Mouse (Mus musculus) midbrain, embryonic 12.5 days (tissue): ENCODE data around the gene Strn. TPM values are rescaled to one million over a fixed set of nuclear protein-coding genes. Genes with fewer than 3 reads are reported as not detected.

Experiments
- ATAC-seq: fragments of 200-750 bp; cut with Nextera tagmentation; 2 replicates; pipeline ENCODE4 v1.8.0; 2017; ENCODE audit warnings: low read depth, moderate TSS enrichment, moderate library complexity; ENCODE audit not compliant: low FRiP score
- H3K27ac ChIP-seq: fragments of 300-500 bp; sonication (generic); replicated peaks from 2 replicates; pipeline ENCODE4 v1.5.1; 2016; ENCODE audit warnings: mild to moderate bottlenecking
- H3K27me3 ChIP-seq: fragments of 300-500 bp; sonication (generic); 2 replicates; pipeline ENCODE4 v1.6.1; 2016; ENCODE audit warnings: mild to moderate bottlenecking
- H3K36me3 ChIP-seq: fragments of 300-500 bp; sonication (generic); 2 replicates; pipeline ENCODE4 v1.6.1; 2016
- H3K4me1 ChIP-seq: fragments of 300-500 bp; sonication (generic); 2 replicates; pipeline ENCODE4 v1.6.1; 2016
- H3K4me2 ChIP-seq: fragments of 300-500 bp; sonication (generic); replicated peaks from 2 replicates; pipeline ENCODE4 v1.6.1; 2016; ENCODE audit warnings: mild to moderate bottlenecking, moderate library complexity
- H3K4me3 ChIP-seq: fragments of 300-500 bp; sonication (generic); 2 replicates; pipeline ENCODE4 v1.5.1; 2016; ENCODE audit warnings: mild to moderate bottlenecking
- H3K9ac ChIP-seq: fragments of 300-500 bp; sonication (generic); replicated peaks from 2 replicates; pipeline ENCODE4 v1.6.1; 2016; ENCODE audit warnings: mild to moderate bottlenecking, moderate library complexity
- H3K9me3 ChIP-seq: fragments of 300-500 bp; sonication (generic); 2 replicates; pipeline ENCODE4 v1.6.1; 2016; ENCODE audit warnings: mild to moderate bottlenecking
- WGBS: fragments of 180-500 bp; shearing (Covaris S2); methylation state at CpG from one replicate; pipeline ENCODE4 v1.1.7; 2016; 5-methylcytosine and 5-hydroxymethylcytosine counted together
- polyA plus RNA-seq: library from polyadenylated mRNA; unstranded; fragments of >200 nt; fragmentation: Nextera tagmentation; extraction: Ambion mirVana; gene quantifications from 2 replicates; pipeline ENCODE4 v1.2.1, GENCODE M21; 2016

Gene Strn
- polyA plus RNA-seq, 1 experiment from 2014 or later: 7.8 TPM

GRCm38 (mm10) chr17:78643853-78644475, 93.0 kb downstream of the Strn start:
- H3K9me3 ChIP-seq: no peaks in the 10 kb centered on the region
- ATAC-seq: peak; percentile 68; the same call in 1 of the 2 replicates
- H3K4me2 ChIP-seq: no peak overlapping the region
- no peak overlapping the region for H3K27ac ChIP-seq
- H3K4me1 ChIP-seq: peaks cover 4% of the 10 kb centered on the region; the same call in 1 of the 2 replicates
- peaks cover 12% of the 10 kb centered on the region for H3K36me3 ChIP-seq
- H3K9ac ChIP-seq: no peak overlapping the region
- no peaks in the 10 kb centered on the region for H3K27me3 ChIP-seq
- no peak overlapping the region for H3K4me3 ChIP-seq
- 83% methylated on average over 17 of the region's 17 CpGs for WGBS

DNA sequence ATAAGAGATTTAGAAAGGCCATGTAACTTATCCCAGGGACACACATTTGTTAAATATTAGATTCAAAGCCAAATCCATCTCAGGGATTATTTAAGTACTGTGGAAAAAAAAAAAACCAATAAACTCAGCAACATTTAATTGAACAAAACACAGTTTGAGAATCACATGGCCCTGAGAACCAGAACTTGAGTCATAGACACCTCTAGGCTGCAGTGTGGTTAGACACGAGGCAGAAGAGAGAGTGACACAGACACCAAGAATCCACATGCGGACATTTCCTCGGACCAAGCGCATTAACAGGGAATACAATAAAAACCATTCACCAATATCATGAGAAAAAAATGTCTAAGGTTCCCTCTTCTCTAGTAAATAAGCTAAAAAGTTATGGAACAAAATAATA, 94.7 kb downstream of the Strn start:
- Histone ChIP-seq H3K27me3 (no peaks in the 10 kb centered on the region), H3K4me1 (peaks cover 4% of the 10 kb centered on the region; the same call in 1 of the 2 replicates), H3K9ac (no peak overlapping the region), H3K27ac (no peak overlapping the region), H3K36me3 (peaks cover 3% of the 10 kb centered on the region; the same call in 1 of the 2 replicates), H3K4me2 (no peak overlapping the region), H3K9me3 (no peaks in the 10 kb centered on the region), H3K4me3 (no peak overlapping the region)
- 96% methylated on average over 4 of the region's 4 CpGs for WGBS
- no peak for ATAC-seq

DNA sequence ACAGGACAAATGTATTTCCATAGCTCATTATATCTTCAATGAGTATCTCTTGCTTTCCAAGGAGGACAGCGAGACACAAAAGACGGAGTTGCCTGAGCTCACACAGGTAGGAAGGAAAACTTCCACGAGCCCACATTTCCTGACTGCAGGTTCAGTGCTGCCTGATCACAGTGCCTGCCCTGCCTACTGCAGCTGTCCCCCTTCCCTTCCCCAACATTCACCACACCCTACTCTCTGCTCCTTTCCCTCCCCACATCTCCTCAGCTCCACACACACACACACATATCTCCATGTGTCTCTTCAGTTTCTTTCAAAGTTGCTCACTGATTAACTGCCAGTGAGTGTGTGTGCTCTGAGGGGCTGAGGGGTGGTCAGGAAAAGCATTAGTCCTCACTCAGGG, 96.6 kb downstream of the Strn start:
- no peak for ATAC-seq
- H3K36me3 ChIP-seq: no peaks in the 10 kb centered on the region
- H3K9ac ChIP-seq: no peak overlapping the region
- H3K4me1 ChIP-seq: peaks cover 4% of the 10 kb centered on the region; the same call in 1 of the 2 replicates
- 85% methylated on average over 3 of the region's 3 CpGs for WGBS
- H3K4me2 ChIP-seq: no peak overlapping the region
- no peak overlapping the region for H3K27ac ChIP-seq
- H3K9me3 ChIP-seq: no peaks in the 10 kb centered on the region
- no peaks in the 10 kb centered on the region for H3K27me3 ChIP-seq
- H3K4me3 ChIP-seq: no peak overlapping the region

GRCm38 (mm10) chr17:78639099-78639498, 97.9 kb downstream of the Strn start:
- peaks cover 3% of the 10 kb centered on the region; the same call in 1 of the 2 replicates for H3K4me1 ChIP-seq
- WGBS: 79% methylated on average over 6 of the region's 6 CpGs
- H3K36me3 ChIP-seq: no peaks in the 10 kb centered on the region
- no peak overlapping the region for H3K27ac ChIP-seq
- no peaks in the 10 kb centered on the region for H3K27me3 ChIP-seq
- no peak for ATAC-seq
- no peak overlapping the region for H3K4me3 ChIP-seq
- H3K9me3 ChIP-seq: no peaks in the 10 kb centered on the region
- no peak overlapping the region for H3K9ac ChIP-seq
- H3K4me2 ChIP-seq: no peak overlapping the region

DNA sequence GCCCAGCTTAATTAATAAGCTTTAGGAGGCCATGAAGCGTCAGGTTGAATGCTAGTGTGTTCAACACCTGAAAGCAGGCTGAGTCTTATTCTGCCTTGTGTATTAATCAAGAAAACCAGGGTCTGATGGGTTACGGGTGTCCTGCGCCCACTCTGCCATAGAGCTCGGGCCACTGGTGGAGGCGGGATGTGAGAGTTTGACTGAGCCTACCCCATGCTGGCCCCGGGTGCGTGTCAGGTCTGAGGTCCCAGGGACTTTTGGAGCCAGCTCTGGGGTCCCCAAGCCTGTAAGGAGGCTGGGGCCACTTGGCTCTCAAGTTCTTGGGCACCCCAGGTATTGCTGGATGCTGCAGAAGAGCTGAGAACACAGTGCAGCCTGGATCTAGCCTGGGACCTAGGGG, 99.9 kb downstream of the Strn start:
- H3K9ac ChIP-seq: no peak overlapping the region
- no peaks in the 10 kb centered on the region for H3K9me3 ChIP-seq
- WGBS: 96% methylated on average over 7 of the region's 7 CpGs
- no peak overlapping the region for H3K27ac ChIP-seq
- no peak for ATAC-seq
- H3K4me2 ChIP-seq: no peak overlapping the region
- H3K4me1 ChIP-seq: no peaks in the 10 kb centered on the region
- H3K4me3 ChIP-seq: no peak overlapping the region
- no peaks in the 10 kb centered on the region for H3K27me3 ChIP-seq
- no peaks in the 10 kb centered on the region for H3K36me3 ChIP-seq

DNA sequence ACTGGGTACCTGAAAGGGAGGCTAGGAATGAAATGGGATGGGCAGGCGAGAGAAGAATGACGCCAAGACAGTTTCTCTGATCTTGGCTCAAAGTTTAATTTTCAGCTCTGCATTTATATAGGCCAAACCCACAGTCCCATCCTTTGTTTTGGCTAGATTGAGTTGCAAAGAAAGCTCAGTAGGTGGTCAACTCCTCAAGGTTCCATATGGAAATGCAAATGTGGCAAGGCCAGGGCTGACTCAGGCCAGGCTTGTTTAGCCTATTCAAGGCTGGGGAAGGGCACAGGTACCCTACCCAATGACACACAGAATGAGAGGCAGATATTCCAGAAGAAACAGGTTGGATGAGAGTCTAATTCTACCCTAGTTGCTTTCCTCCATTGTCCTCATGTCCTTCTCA, 101.4 kb downstream of the Strn start:
- H3K4me2 ChIP-seq: no peak overlapping the region
- no peak overlapping the region for H3K27ac ChIP-seq
- ATAC-seq: no peak
- 50% methylated on average over 2 of the region's 2 CpGs for WGBS
- H3K4me1 ChIP-seq: no peaks in the 10 kb centered on the region
- no peaks in the 10 kb centered on the region for H3K36me3 ChIP-seq
- no peaks in the 10 kb centered on the region for H3K9me3 ChIP-seq
- no peaks in the 10 kb centered on the region for H3K27me3 ChIP-seq
- H3K9ac ChIP-seq: no peak overlapping the region
- no peak overlapping the region for H3K4me3 ChIP-seq

DNA sequence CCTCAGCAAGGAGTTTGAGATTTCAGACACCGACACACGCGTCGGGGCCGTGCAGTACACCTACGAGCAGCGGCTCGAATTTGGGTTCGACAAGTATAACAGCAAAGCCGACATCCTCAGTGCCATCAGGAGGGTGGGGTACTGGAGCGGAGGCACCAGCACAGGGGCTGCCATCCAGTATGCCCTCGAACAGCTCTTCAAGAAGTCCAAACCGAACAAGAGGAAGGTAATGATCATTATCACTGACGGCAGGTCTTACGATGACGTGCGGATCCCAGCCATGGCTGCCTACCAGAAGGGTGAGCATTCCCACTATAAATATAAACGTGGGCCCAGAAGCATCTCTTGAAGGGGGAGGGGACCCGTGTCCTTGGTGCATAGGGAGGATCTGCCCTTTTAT, 112.1 kb downstream of the Strn start:
- Histone ChIP-seq H3K27me3 (no peaks in the 10 kb centered on the region), H3K9ac (no peak overlapping the region), H3K4me1 (no peaks in the 10 kb centered on the region), H3K9me3 (no peaks in the 10 kb centered on the region), H3K36me3 (peaks cover 11% of the 10 kb centered on the region; the same call in 1 of the 2 replicates), H3K27ac (no peak overlapping the region), H3K4me2 (no peak overlapping the region), H3K4me3 (no peak overlapping the region)
- WGBS: 95% methylated on average over 19 of the region's 19 CpGs
- ATAC-seq: no peak

DNA sequence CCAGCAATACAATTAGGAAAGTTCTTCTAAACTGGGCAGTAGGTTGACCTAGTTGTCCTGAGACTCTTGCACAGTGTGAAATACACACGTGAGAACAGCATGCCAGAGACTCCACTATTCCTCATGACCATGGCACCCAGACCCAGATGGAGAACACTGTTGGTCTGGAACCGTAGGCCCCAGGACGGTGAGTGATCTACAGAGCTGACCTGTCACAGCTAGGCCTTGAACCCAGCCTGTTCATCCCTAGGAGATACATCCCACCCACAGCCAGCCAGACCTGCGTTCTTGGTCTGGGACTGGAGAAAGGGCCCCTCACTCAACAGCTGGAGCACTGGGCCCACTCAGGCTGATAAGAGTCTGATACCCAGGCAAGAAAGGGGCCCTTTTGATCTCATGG, 115.1 kb downstream of the Strn start:
- H3K4me3 ChIP-seq: no peak overlapping the region
- ATAC-seq: no peak
- 93% methylated on average over 4 of the region's 4 CpGs for WGBS
- no peak overlapping the region for H3K9ac ChIP-seq
- no peak overlapping the region for H3K4me2 ChIP-seq
- H3K36me3 ChIP-seq: peaks cover 11% of the 10 kb centered on the region; the same call in 1 of the 2 replicates
- no peaks in the 10 kb centered on the region for H3K27me3 ChIP-seq
- H3K9me3 ChIP-seq: no peaks in the 10 kb centered on the region
- no peak overlapping the region for H3K27ac ChIP-seq
- H3K4me1 ChIP-seq: no peaks in the 10 kb centered on the region

GRCm38 (mm10) chr17:78620740-78621139, 116.3 kb downstream of the Strn start:
- ATAC-seq: no peak
- Histone ChIP-seq H3K27ac (no peak overlapping the region), H3K4me1 (no peaks in the 10 kb centered on the region), H3K4me3 (no peak overlapping the region), H3K4me2 (no peak overlapping the region), H3K36me3 (peaks cover 11% of the 10 kb centered on the region; the same call in 1 of the 2 replicates), H3K27me3 (no peaks in the 10 kb centered on the region), H3K9me3 (no peaks in the 10 kb centered on the region), H3K9ac (no peak overlapping the region)
- 87% methylated on average over 4 of the region's 4 CpGs for WGBS

DNA sequence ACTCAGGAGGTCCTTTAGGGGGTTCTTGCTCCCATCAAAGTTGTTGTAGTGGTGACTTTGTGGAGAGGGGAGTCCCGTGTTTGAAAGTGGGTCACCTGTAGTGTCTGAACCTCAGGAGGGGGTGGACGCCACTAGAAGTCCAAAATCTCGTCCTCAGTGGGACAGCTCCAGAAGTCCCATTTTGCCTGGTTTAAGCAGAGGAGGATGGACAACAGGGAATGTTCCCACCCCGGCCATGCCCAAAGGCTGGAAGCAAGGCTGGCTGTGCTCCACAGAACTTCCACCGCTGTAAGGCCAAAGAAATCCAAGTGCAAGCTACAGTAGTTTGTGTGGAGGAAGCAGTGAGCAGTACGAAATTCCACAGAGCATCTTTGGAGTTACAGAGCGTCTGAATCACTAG, 117.0 kb downstream of the Strn start:
- 90% methylated on average over 7 of the region's 7 CpGs for WGBS
- Histone ChIP-seq H3K36me3 (peaks cover 8% of the 10 kb centered on the region; the same call in 1 of the 2 replicates), H3K4me2 (no peak overlapping the region), H3K9ac (no peak overlapping the region), H3K27me3 (no peaks in the 10 kb centered on the region), H3K4me3 (no peak overlapping the region), H3K27ac (no peak overlapping the region), H3K9me3 (no peaks in the 10 kb centered on the region), H3K4me1 (no peaks in the 10 kb centered on the region)
- ATAC-seq: no peak

DNA sequence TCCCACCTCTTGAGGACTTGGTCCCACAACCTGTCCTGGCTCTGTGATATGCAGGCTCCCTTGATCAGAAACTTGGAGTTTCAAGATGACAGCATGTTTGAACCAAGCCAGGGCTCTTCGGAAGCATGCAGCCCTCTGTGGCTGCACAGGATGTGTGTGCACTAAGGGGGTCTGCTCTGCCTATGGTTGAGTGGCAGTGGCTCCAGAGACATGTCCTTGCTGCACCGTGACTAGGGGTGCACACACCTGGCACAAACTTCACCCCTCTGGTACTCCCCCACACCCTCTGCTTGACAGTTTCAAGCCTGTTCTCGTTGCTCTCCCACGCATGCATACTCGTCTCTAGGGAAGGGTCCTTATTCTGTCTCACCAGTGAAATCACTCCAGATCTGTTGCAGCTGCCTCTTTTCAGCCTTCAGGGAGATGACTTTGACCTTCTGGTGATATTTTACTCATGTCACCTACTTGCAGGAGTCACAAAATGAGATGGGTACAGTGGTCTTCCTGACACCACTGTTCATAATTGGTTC, 118.8 kb downstream of the Strn start:
- Histone ChIP-seq H3K36me3 (no peaks in the 10 kb centered on the region), H3K4me3 (no peak overlapping the region), H3K27ac (no peak overlapping the region), H3K9ac (no peak overlapping the region), H3K27me3 (no peaks in the 10 kb centered on the region), H3K4me1 (no peaks in the 10 kb centered on the region), H3K4me2 (no peak overlapping the region), H3K9me3 (no peaks in the 10 kb centered on the region)
- 95% methylated on average over 5 of the region's 5 CpGs for WGBS
- ATAC-seq: no peak

- 87% methylated on average over 3 of the region's 3 CpGs for WGBS
- ATAC-seq: no peak
- Histone ChIP-seq H3K9ac (no peak overlapping the region), H3K4me2 (no peak overlapping the region), H3K4me3 (no peak overlapping the region), H3K27ac (no peak overlapping the region), H3K36me3 (no peaks in the 10 kb centered on the region), H3K4me1 (no peaks in the 10 kb centered on the region), H3K9me3 (no peaks in the 10 kb centered on the region), H3K27me3 (no peaks in the 10 kb centered on the region)
Measured at GRCm38 (mm10) chr17:78615096-78615495, 121.9 kb downstream of the Strn start.

GRCm38 (mm10) chr17:78614481-78614880, 122.5 kb downstream of the Strn start:
- H3K27me3 ChIP-seq: no peaks in the 10 kb centered on the region
- no peak overlapping the region for H3K27ac ChIP-seq
- no peak overlapping the region for H3K4me3 ChIP-seq
- ATAC-seq: no peak
- H3K36me3 ChIP-seq: no peaks in the 10 kb centered on the region
- WGBS: 84% methylated on average over 2 of the region's 2 CpGs
- no peak overlapping the region for H3K4me2 ChIP-seq
- no peaks in the 10 kb centered on the region for H3K9me3 ChIP-seq
- no peak overlapping the region for H3K9ac ChIP-seq
- no peaks in the 10 kb centered on the region for H3K4me1 ChIP-seq
